Mouse (Mus musculus): ENCODE data around the gene Pam. TPM values are rescaled to one million over a fixed set of nuclear protein-coding genes. Genes with fewer than 3 reads are reported as not detected.
"Not testable (repeated sequence)": the region's sequence is repeated elsewhere in the genome, so short reads cannot be mapped to it uniquely, and the experiment has no call there.

Gene Pam
- polyA plus RNA-seq, 1 experiment from 2014 or later = 11.3 TPM

DNA sequence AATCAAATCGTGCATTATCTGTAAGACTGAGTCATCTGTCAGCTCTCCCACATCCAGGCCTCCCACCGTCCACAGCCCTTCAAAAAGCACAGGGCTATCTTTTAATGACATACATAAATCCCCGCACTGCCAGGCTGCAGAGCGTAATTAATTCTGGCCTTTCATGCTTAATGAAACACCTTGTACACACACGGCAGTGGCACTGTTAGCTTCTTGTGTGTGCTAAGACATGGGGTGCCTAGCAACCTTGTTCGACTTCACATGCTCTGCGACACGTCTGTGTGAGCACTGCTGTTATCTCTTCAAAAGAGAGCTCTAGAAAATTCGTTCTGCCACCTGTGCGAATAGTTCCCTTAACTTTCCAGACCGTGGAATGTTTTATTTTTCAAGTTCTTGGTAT is 120.5 kb downstream of the Pam start:
- Histone ChIP-seq H3K27me3 (replicated peaks; ENCODE audit: low read depth, poor library complexity, severe bottlenecking) (no peaks in the 10 kb centered on the region), H3K27ac (replicated peaks) (no peak overlapping the region), H3K9me3 (no peaks in the 10 kb centered on the region), H3K4me3 (no peak overlapping the region), H3K36me3 (replicated peaks) (no peaks in the 10 kb centered on the region), H3K4me1 (peaks cover 3% of the 10 kb centered on the region; the same call in 1 of the 2 replicates)
- 83% methylated on average over 11 of the region's 11 CpGs for WGBS
- DNase-seq (ENCODE audit: low spot score) = no peak

DNA sequence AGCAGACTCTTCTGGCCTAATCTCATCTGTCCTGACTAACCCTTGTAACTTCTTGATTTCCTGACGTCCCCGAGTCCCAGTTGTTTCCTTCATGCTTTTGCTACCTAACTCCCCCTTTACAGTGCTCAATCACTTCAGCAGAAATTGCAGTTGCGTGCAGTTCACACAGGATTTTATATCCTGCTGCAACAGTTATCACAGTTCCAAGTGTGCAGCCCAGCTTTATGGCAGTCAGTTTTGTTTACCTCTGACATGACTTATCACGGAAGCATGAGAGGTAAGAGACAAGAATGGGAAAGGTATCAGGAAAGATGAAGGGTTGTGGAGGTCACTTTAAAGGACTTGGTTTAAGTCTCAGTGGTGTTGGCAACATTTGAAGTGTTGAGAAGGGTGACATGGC is 125.7 kb downstream of the Pam start:
- 78% methylated on average over 4 of the region's 4 CpGs for WGBS
- H3K36me3 ChIP-seq (replicated peaks) = no peaks in the 10 kb centered on the region
- DNase-seq (ENCODE audit: low spot score) = no peak
- no peaks in the 10 kb centered on the region for H3K27me3 ChIP-seq (replicated peaks; ENCODE audit: low read depth, poor library complexity, severe bottlenecking)
- no peak overlapping the region for H3K27ac ChIP-seq (replicated peaks)
- H3K4me3 ChIP-seq = no peak overlapping the region
- no peaks in the 10 kb centered on the region for H3K4me1 ChIP-seq
- no peaks in the 10 kb centered on the region for H3K9me3 ChIP-seq

DNA sequence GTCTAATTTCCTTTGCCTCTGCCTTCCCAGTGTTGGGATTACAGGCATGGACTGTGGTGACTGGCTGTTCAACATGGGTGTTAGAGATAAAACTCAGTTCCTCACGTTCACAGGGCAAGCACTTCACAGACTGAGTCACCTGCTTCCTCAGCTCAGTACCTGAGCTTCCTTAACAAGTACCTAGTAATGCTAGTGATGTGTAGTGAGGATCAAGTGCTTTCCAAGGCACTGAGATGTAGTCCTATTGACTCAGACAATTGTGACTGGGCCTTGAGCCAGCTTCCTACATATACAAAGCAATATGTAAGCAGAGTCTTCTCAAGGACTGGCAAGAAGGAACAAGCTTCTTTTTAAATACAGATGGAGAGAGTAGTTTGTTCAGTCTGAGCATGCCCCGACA is 131.7 kb downstream of the Pam start:
- DNase-seq (ENCODE audit: low spot score) = no peak
- Histone ChIP-seq H3K27ac (replicated peaks) (no peak overlapping the region), H3K27me3 (replicated peaks; ENCODE audit: low read depth, poor library complexity, severe bottlenecking) (no peaks in the 10 kb centered on the region), H3K4me1 (no peaks in the 10 kb centered on the region), H3K36me3 (replicated peaks) (no peaks in the 10 kb centered on the region), H3K4me3 (no peak overlapping the region), H3K9me3 (no peaks in the 10 kb centered on the region)
- WGBS = 73% methylated on average over 2 of the region's 2 CpGs

DNA sequence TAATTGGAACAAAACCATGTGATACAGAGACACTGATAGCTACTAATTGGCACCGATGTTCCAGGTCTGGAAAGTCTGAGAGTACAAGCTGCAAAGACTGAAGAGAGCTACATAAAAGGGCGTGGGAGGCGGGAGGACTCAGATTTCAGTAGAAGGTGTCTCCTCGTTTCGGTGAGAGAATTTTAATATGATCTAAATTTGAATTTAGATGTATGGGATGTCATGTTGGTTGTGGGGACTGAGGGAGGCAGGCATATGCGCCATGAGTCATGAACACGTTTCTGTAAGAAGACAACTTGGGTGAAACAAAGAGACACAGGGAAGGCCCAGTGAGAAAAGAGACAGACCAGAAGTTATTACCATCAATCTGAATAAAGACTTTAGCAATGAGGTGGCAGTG is 133.3 kb downstream of the Pam start:
- WGBS = 91% methylated on average over 7 of the region's 7 CpGs
- Histone ChIP-seq H3K9me3 (no peaks in the 10 kb centered on the region), H3K27ac (replicated peaks) (no peak overlapping the region), H3K4me1 (no peaks in the 10 kb centered on the region), H3K4me3 (no peak overlapping the region), H3K27me3 (replicated peaks; ENCODE audit: low read depth, poor library complexity, severe bottlenecking) (no peaks in the 10 kb centered on the region), H3K36me3 (replicated peaks) (no peaks in the 10 kb centered on the region)
- DNase-seq (ENCODE audit: low spot score) = no peak

DNA sequence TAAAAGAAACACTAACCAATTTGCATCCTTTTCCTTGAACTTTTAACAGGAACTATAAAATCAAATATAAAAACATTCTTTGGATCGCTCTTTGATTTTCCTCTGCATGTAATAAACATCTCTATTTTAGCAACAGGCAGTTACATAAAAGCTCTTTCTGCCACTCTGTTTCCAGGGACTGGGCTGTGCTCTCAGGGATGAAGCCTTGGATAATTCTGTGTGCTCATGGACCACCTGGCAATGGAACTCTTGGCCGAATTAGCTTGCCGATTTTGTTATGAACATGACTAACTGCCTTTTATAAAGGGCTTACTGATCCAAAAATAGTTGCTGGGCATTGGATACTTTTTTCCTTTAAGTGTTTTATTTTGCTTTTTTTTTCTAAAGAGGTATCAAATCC is 134.8 kb downstream of the Pam start:
- Histone ChIP-seq H3K27ac (replicated peaks) (no peak overlapping the region), H3K36me3 (replicated peaks) (no peaks in the 10 kb centered on the region), H3K4me1 (no peaks in the 10 kb centered on the region), H3K4me3 (no peak overlapping the region), H3K27me3 (replicated peaks; ENCODE audit: low read depth, poor library complexity, severe bottlenecking) (no peaks in the 10 kb centered on the region), H3K9me3 (no peaks in the 10 kb centered on the region)
- WGBS = 94% methylated on average over 3 of the region's 3 CpGs
- no peak for DNase-seq (ENCODE audit: low spot score)

DNA sequence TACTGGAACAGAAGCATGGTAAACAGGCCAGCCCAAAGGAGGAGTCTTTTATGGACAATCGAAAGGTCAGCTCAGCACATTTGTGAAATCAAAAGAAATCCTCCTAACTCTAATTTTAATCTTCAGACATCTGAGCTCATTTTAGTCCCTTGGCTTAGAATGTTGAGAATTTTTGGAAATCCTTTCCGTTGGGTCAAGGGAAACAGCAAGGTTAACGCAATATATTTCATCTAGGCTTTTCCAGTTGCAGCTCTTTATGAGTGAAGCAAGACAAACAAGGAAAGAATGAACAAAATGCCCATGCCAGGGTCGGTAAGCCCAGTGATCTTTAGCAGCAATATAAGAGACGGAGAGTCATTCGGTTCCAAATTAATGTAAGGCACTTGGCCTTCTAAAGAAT is 135.3 kb downstream of the Pam start:
- H3K4me3 ChIP-seq = no peak overlapping the region
- no peaks in the 10 kb centered on the region for H3K9me3 ChIP-seq
- no peaks in the 10 kb centered on the region for H3K36me3 ChIP-seq (replicated peaks)
- DNase-seq (ENCODE audit: low spot score) = no peak
- 90% methylated on average over 6 of the region's 6 CpGs for WGBS
- no peak overlapping the region for H3K27ac ChIP-seq (replicated peaks)
- H3K27me3 ChIP-seq (replicated peaks; ENCODE audit: low read depth, poor library complexity, severe bottlenecking) = no peaks in the 10 kb centered on the region
- H3K4me1 ChIP-seq = no peaks in the 10 kb centered on the region

DNA sequence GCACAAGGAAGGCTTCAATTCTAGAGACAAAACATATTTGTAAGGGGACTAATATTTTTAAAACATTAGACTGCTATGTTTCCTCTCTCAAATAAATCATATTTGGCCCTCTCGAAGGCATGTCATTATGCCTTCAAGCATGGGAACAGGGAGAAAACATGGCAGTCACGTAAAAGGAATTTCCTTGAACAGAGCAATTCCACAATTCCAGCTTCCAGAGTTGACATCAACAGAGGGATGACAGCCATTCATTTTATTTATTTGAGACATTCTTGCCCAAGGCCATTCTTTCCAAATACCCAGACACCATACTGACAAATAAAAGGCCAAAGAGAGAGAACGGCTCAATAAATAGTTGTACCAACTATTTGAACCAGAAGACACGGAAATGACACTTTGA is 136.7 kb downstream of the Pam start:
- 90% methylated on average over 4 of the region's 4 CpGs for WGBS
- Histone ChIP-seq H3K4me3 (no peak overlapping the region), H3K36me3 (replicated peaks) (no peaks in the 10 kb centered on the region), H3K9me3 (no peaks in the 10 kb centered on the region), H3K27ac (replicated peaks) (no peak overlapping the region), H3K4me1 (no peaks in the 10 kb centered on the region), H3K27me3 (replicated peaks; ENCODE audit: low read depth, poor library complexity, severe bottlenecking) (no peaks in the 10 kb centered on the region)
- no peak for DNase-seq (ENCODE audit: low spot score)

DNA sequence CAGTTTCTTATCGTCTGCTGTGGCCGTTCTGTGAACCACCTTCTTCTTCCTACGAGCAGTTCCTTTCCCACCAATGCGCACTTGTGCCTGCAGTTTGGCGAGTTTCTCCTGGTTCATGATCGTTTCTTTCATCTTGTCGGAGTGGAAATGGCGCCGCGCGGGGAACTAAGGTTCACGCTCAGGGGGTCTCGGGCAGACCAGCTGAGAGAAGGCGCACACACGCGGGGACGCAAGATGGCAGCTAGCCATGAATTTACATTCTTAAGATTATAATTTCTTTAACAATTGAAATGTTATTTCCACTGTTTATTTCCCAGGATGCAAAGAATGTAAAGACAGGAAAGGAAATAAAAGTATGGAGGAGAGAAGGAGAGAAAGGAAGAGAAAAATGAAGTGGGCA is 146.2 kb downstream of the Pam start:
- not testable (repeated sequence) for H3K27me3 ChIP-seq (replicated peaks; ENCODE audit: low read depth, poor library complexity, severe bottlenecking); H3K36me3 ChIP-seq (replicated peaks); H3K4me1 ChIP-seq; H3K27ac ChIP-seq (replicated peaks); DNase-seq (ENCODE audit: low spot score); H3K9me3 ChIP-seq; H3K4me3 ChIP-seq
- 94% methylated on average over 17 of the region's 17 CpGs for WGBS

DNA sequence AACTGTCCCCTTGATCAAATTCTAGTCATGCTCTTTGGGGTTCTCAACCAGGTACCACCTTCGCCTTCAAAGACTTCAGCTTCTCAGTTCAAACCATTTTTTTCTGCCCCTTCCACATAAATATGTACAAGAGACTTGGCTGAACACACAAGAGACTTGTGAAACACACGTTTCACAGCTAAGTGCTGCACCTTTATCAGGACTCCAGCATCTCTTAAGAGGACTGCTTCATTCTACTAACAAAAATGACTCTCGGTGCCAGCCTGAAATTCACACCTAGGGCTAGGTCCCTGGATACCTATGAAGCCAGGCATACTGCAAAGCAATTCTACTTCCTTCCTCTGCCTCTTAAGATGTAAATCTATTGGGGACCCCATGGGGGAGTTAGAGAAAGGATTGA is 148.3 kb downstream of the Pam start:
- Histone ChIP-seq H3K4me3 (no peak overlapping the region), H3K27ac (replicated peaks) (no peak overlapping the region), H3K27me3 (replicated peaks; ENCODE audit: low read depth, poor library complexity, severe bottlenecking) (no peaks in the 10 kb centered on the region), H3K4me1 (no peaks in the 10 kb centered on the region), H3K36me3 (replicated peaks) (no peaks in the 10 kb centered on the region), H3K9me3 (no peaks in the 10 kb centered on the region)
- no peak for DNase-seq (ENCODE audit: low spot score)
- 79% methylated on average over 3 of the region's 3 CpGs for WGBS

DNA sequence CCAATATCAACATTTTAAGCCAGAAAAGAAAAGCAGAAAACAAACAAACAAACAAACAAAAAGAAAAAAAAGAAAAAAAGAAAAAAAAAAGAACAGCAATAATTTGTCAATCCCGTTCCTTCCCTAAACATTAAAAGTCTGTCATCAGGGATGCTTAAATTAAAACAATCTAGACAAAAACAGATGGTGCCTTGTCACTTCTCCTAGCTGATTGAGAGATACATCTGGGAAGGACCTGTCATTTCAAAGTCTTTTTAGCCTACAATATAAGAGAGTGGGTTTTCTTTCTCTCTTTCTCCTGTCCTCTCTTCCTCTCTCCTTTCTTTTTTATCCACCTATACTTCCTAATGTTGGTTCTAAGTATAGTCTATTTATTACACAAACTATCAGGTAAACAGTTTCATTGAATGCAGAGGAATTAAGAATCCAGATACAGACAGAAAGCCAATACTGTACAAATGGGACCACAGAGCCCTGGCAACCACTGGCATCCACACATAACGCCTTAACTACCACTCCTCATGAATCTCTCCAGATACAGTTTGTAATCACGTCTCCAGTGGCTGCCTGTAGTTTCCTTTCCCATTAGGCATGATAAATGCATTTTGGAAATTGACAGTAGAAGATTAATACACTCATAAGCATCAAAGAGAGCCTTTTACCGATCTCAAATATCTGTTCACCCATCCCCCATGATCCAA is 151.4 kb downstream of the Pam start:
- Histone ChIP-seq H3K36me3 (replicated peaks) (no peaks in the 10 kb centered on the region), H3K27ac (replicated peaks) (no peak overlapping the region), H3K4me3 (no peak overlapping the region), H3K27me3 (replicated peaks; ENCODE audit: low read depth, poor library complexity, severe bottlenecking) (no peaks in the 10 kb centered on the region), H3K4me1 (no peaks in the 10 kb centered on the region), H3K9me3 (no peaks in the 10 kb centered on the region)
- no peak for DNase-seq (ENCODE audit: low spot score)
- WGBS = 85% methylated on average over 4 of the region's 4 CpGs

DNA sequence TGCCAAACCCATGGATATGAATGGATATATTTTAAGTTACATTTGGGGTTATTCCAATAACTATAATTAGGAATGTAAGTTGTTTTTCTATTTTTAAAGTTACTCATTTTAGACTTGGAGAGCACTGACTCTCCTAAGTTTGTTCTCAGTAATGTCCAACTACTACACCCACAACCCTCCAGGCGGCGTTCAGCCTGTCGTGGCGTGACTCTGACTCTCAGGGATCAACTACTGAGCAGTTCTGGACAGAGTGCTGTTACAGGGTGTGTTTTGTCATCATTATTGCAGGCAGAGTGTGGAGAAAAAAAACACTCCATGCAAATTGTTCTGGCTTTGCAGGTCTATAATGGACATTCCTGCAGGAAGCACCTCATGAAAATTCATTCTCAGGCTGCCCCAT is 152.0 kb downstream of the Pam start:
- no peak overlapping the region for H3K4me3 ChIP-seq
- no peak for DNase-seq (ENCODE audit: low spot score)
- no peaks in the 10 kb centered on the region for H3K36me3 ChIP-seq (replicated peaks)
- no peaks in the 10 kb centered on the region for H3K4me1 ChIP-seq
- no peaks in the 10 kb centered on the region for H3K9me3 ChIP-seq
- H3K27me3 ChIP-seq (replicated peaks; ENCODE audit: low read depth, poor library complexity, severe bottlenecking) = no peaks in the 10 kb centered on the region
- H3K27ac ChIP-seq (replicated peaks) = no peak overlapping the region
- WGBS = 80% methylated on average over 4 of the region's 4 CpGs

DNA sequence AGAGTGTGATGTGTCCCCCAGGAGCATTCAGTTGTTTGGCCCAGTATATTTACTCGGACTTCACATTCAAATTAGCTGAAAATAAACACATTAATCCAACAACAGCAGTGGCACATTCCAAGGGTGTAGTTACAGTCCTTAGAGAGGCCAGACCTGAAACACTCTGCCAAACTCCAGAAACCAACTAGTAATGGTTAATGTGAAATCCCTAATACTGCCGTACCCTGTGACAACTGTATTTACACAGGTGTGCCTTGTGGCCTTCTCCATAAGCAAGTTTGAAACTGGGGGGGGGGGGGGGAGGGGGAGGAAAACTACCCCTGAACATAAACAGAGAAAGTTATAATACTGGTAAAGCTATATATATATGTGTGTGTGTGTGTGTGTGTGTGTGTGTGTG is 152.5 kb downstream of the Pam start:
- no peaks in the 10 kb centered on the region for H3K27me3 ChIP-seq (replicated peaks; ENCODE audit: low read depth, poor library complexity, severe bottlenecking)
- no peak for DNase-seq (ENCODE audit: low spot score)
- WGBS = 62% methylated on average over 2 of the region's 2 CpGs
- H3K4me3 ChIP-seq = no peak overlapping the region
- H3K4me1 ChIP-seq = no peaks in the 10 kb centered on the region
- no peak overlapping the region for H3K27ac ChIP-seq (replicated peaks)
- no peaks in the 10 kb centered on the region for H3K36me3 ChIP-seq (replicated peaks)
- no peaks in the 10 kb centered on the region for H3K9me3 ChIP-seq

DNA sequence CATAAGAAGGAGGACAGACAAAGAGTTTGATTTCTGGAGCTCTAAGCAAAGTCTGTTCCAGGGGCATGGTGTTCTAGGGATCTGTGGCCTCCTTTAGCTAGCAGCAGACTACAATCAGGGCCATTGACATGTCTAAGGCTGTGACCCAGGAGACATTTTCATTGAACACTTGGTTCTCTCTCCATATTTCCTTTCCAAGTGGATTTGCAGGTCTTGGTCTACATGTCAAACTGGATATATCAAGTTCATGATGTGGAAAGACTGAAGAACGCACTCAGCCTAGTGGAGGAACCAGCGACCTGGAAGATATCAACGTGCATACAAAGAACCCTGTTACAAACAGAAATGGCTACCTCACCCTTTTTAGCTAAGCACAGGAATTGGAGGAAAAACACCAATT is 156.9 kb downstream of the Pam start:
- H3K4me3 ChIP-seq = no peak overlapping the region
- H3K4me1 ChIP-seq = no peaks in the 10 kb centered on the region
- whole genome bisulfite sequencing = 82% methylated on average over 3 of the region's 3 CpGs
- H3K27ac ChIP-seq (replicated peaks) = no peak overlapping the region
- no peaks in the 10 kb centered on the region for H3K27me3 ChIP-seq (replicated peaks; ENCODE audit: low read depth, poor library complexity, severe bottlenecking)
- H3K36me3 ChIP-seq (replicated peaks) = no peaks in the 10 kb centered on the region
- H3K9me3 ChIP-seq = no peaks in the 10 kb centered on the region
- DNase-seq (ENCODE audit: low spot score) = no peak

DNA sequence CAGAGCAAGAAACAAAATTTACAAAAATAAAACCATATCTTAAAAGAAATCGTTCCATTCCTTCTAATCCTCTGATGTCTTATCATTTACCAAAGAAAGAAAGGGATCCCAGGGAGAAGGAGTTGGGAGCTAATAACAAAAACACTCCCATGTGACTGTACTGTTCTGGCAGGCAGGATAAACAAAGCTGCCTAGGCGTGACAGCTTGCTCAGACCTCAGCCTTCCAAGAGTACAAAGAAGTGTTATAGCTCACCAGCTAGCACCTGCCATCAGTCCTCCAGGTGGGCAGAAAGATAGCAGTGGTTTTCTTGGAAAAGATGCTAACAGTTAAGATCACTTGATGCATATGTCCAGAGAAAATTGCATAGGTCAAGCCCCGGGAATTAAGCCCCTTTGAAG is 157.4 kb downstream of the Pam start:
- Histone ChIP-seq H3K4me1 (no peaks in the 10 kb centered on the region), H3K36me3 (replicated peaks) (no peaks in the 10 kb centered on the region), H3K27ac (replicated peaks) (no peak overlapping the region), H3K27me3 (replicated peaks; ENCODE audit: low read depth, poor library complexity, severe bottlenecking) (no peaks in the 10 kb centered on the region), H3K4me3 (no peak overlapping the region), H3K9me3 (no peaks in the 10 kb centered on the region)
- no peak for DNase-seq (ENCODE audit: low spot score)
- WGBS = 59% methylated on average over 3 of the region's 3 CpGs

All from embryonic facial prominence, embryonic 10.5 days (tissue).